Mouse (Mus musculus): ENCODE data around the gene Cers2. TPM values are rescaled to one million over a fixed set of nuclear protein-coding genes. Genes with fewer than 3 reads are reported as not detected.

The Cers2 gene
- polyA plus RNA-seq (2015; fragmentation: Illumina TruSeq; extraction: RNeasy Lipid Tissue Mini Kit (QIAGEN cat#74804); ENCODE audit: low read depth, low replicate concordance), result 101 TPM

DNA sequence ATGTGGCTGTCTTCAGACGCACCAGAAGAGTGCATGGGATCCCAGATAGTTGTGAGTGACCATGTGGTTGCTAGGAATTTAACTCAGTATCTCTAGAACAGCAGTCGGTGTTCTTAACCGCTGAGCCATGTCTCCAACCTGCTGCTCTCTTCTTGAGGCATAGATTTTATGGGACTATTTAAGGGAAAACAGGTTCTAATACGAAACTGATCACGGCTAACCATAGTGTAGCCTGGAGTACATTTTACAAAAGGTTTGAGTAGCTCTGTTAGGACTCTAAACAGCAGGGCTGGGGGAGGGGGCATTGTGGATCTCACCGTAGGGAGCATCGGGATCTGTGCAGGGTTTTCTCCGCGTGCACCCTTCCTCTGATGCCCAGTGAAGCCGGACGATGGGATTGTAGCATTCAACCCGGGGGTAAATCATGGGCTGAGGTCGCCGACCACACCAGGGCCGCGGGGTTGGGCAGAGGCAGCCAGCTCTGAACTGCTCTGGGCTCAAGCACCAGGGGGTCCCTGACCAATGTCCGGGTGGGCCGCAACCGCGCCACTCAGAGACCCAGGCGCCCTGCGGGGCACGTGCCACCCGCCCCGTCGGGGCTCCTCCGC lies at the start of gene Cers2:
Gene Cers2, plus strand, starts transcription at position 306 of the 608 bp plus-strand sequence.

GRCm38 (mm10) chr3:95281216-95282126 lies 33.1 kb upstream of the Cers2 start, which contains the start of the genes Mindy1 and Prune1:
TSS of gene Mindy1 (plus strand) at chr3:95281345.
TSS of gene Prune1 (minus strand) at chr3:95282076.

GRCm38 (mm10) chr3:95307100-95307499 lies 7.5 kb upstream of the Cers2 start, which contains the start of gene Anxa9:
TSS of gene Anxa9 (minus strand) at chr3:95307176.

DNA sequence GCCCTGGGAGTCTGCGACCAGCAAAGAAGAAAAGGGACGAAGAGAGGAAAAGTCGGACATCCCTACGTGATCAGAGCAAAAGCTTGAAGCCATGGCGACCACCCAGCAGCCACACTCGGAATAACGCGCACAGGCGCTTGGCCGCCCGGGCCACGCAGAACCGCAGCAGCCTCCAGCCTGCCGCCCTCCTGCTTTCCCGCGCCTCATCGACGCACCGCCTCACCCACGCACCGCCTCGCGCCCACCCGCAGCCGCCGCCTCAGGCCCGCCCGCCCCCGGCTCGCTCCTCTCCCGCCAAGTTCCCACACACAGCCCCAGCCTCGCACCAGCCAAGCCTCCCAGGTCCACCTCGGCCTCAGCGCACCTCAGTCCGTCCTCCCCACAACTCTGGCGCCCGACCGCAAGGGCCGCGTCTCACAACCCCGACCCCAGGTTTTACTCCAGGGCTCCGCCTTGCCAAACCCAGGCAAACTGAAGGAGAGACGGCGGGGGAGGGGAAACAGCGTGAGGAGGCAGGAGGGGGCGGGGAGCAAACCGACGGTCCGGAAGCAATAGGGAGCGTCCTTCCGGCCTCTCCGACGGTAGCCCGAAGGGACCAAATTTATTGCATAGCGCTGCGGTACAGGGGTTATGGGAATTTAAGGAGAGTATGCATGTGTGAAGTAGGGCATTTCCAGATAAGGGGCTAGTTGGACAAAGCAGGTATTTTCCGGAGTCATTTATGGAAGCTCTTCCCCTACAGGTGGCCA lies 42.3 kb downstream of the Cers2 start, which contains the start of gene Setdb1:
Gene Setdb1, minus strand, starts transcription at position 502 of the 749 bp plus-strand sequence.

Other genes starting within 250 kb of the Cers2 start
- gene Pip5k1a, start 207.9 kb upstream of the Cers2 start, polyA plus RNA-seq (2015; fragmentation: Illumina TruSeq; extraction: RNeasy Lipid Tissue Mini Kit (QIAGEN cat#74804); ENCODE audit: low read depth, low replicate concordance), result 44.0 TPM
- gene Vps72, start 203.8 kb upstream of the Cers2 start, polyA plus RNA-seq (2015; fragmentation: Illumina TruSeq; extraction: RNeasy Lipid Tissue Mini Kit (QIAGEN cat#74804); ENCODE audit: low read depth, low replicate concordance), result 44.7 TPM
- 1.2 TPM for gene Tmod4, start 190.3 kb upstream of the Cers2 start, polyA plus RNA-seq (2015; fragmentation: Illumina TruSeq; extraction: RNeasy Lipid Tissue Mini Kit (QIAGEN cat#74804); ENCODE audit: low read depth, low replicate concordance)
- 83.6 TPM for gene Scnm1, start 180.8 kb upstream of the Cers2 start, polyA plus RNA-seq (2015; fragmentation: Illumina TruSeq; extraction: RNeasy Lipid Tissue Mini Kit (QIAGEN cat#74804); ENCODE audit: low read depth, low replicate concordance)
- gene Lysmd1, start 180.7 kb upstream of the Cers2 start, polyA plus RNA-seq (2015; fragmentation: Illumina TruSeq; extraction: RNeasy Lipid Tissue Mini Kit (QIAGEN cat#74804); ENCODE audit: low read depth, low replicate concordance), result 24.7 TPM
- 5.0 TPM for gene Tnfaip8l2, start 172.4 kb upstream of the Cers2 start, polyA plus RNA-seq (2015; fragmentation: Illumina TruSeq; extraction: RNeasy Lipid Tissue Mini Kit (QIAGEN cat#74804); ENCODE audit: low read depth, low replicate concordance)
- 14.4 TPM for gene Sema6c, start 154.3 kb upstream of the Cers2 start, polyA plus RNA-seq (2015; fragmentation: Illumina TruSeq; extraction: RNeasy Lipid Tissue Mini Kit (QIAGEN cat#74804); ENCODE audit: low read depth, low replicate concordance)
- gene Gabpb2, start 96.9 kb upstream of the Cers2 start, polyA plus RNA-seq (2015; fragmentation: Illumina TruSeq; extraction: RNeasy Lipid Tissue Mini Kit (QIAGEN cat#74804); ENCODE audit: low read depth, low replicate concordance), result 7.1 TPM
- 68.9 TPM for gene Cdc42se1, start 86.1 kb upstream of the Cers2 start, polyA plus RNA-seq (2015; fragmentation: Illumina TruSeq; extraction: RNeasy Lipid Tissue Mini Kit (QIAGEN cat#74804); ENCODE audit: low read depth, low replicate concordance)
- gene Mllt11, start 82.6 kb upstream of the Cers2 start, polyA plus RNA-seq (2015; fragmentation: Illumina TruSeq; extraction: RNeasy Lipid Tissue Mini Kit (QIAGEN cat#74804); ENCODE audit: low read depth, low replicate concordance), result 414 TPM
- gene Gm128, start 73.2 kb upstream of the Cers2 start, polyA plus RNA-seq (2015; fragmentation: Illumina TruSeq; extraction: RNeasy Lipid Tissue Mini Kit (QIAGEN cat#74804); ENCODE audit: low read depth, low replicate concordance), result 0.30 TPM
- gene Bnipl, start 63.6 kb upstream of the Cers2 start, polyA plus RNA-seq (2015; fragmentation: Illumina TruSeq; extraction: RNeasy Lipid Tissue Mini Kit (QIAGEN cat#74804); ENCODE audit: low read depth, low replicate concordance), result not detected
- gene Mindy1, start 33.4 kb upstream of the Cers2 start, polyA plus RNA-seq (2015; fragmentation: Illumina TruSeq; extraction: RNeasy Lipid Tissue Mini Kit (QIAGEN cat#74804); ENCODE audit: low read depth, low replicate concordance), result 26.8 TPM
- 23.6 TPM for gene Prune1, start 32.7 kb upstream of the Cers2 start, polyA plus RNA-seq (2015; fragmentation: Illumina TruSeq; extraction: RNeasy Lipid Tissue Mini Kit (QIAGEN cat#74804); ENCODE audit: low read depth, low replicate concordance)
- gene Anxa9, start 7.6 kb upstream of the Cers2 start, polyA plus RNA-seq (2015; fragmentation: Illumina TruSeq; extraction: RNeasy Lipid Tissue Mini Kit (QIAGEN cat#74804); ENCODE audit: low read depth, low replicate concordance), result 0.73 TPM
- 22.1 TPM for gene Setdb1, start 42.4 kb downstream of the Cers2 start, polyA plus RNA-seq (2015; fragmentation: Illumina TruSeq; extraction: RNeasy Lipid Tissue Mini Kit (QIAGEN cat#74804); ENCODE audit: low read depth, low replicate concordance)
- gene 4930558C23Rik, start 88.0 kb downstream of the Cers2 start, polyA plus RNA-seq (2015; fragmentation: Illumina TruSeq; extraction: RNeasy Lipid Tissue Mini Kit (QIAGEN cat#74804); ENCODE audit: low read depth, low replicate concordance), result not detected
- 29.8 TPM for gene Arnt, start 119.6 kb downstream of the Cers2 start, polyA plus RNA-seq (2015; fragmentation: Illumina TruSeq; extraction: RNeasy Lipid Tissue Mini Kit (QIAGEN cat#74804); ENCODE audit: low read depth, low replicate concordance)
- 6.2 TPM for gene Ctsk, start 184.5 kb downstream of the Cers2 start, polyA plus RNA-seq (2015; fragmentation: Illumina TruSeq; extraction: RNeasy Lipid Tissue Mini Kit (QIAGEN cat#74804); ENCODE audit: low read depth, low replicate concordance)
- gene Ctss, start 212.0 kb downstream of the Cers2 start, polyA plus RNA-seq (2015; fragmentation: Illumina TruSeq; extraction: RNeasy Lipid Tissue Mini Kit (QIAGEN cat#74804); ENCODE audit: low read depth, low replicate concordance), result 136 TPM
- gene Hormad1, start 244.9 kb downstream of the Cers2 start, polyA plus RNA-seq (2015; fragmentation: Illumina TruSeq; extraction: RNeasy Lipid Tissue Mini Kit (QIAGEN cat#74804); ENCODE audit: low read depth, low replicate concordance), result not detected

All from brain, adult 10 weeks (tissue).